Mouse (Mus musculus): ENCODE measurements around the gene Pip4k2a.

GRCm38 (mm10) chr2:18947669-18948459 is 50.1 kb downstream of the Pip4k2a start:
- TF ChIP-seq CTCF (IDR thresholded peaks at IDR 0.05; ENCODE audit: insufficient read depth, low read length), result no peak
- no peak for TF ChIP-seq POLR2A (IDR thresholded peaks at IDR 0.05; ENCODE audit: borderline replicate concordance, extremely low read depth, low read depth, low read length)

All from lung, adult 2 months (tissue).